In the genomic region with DNA sequence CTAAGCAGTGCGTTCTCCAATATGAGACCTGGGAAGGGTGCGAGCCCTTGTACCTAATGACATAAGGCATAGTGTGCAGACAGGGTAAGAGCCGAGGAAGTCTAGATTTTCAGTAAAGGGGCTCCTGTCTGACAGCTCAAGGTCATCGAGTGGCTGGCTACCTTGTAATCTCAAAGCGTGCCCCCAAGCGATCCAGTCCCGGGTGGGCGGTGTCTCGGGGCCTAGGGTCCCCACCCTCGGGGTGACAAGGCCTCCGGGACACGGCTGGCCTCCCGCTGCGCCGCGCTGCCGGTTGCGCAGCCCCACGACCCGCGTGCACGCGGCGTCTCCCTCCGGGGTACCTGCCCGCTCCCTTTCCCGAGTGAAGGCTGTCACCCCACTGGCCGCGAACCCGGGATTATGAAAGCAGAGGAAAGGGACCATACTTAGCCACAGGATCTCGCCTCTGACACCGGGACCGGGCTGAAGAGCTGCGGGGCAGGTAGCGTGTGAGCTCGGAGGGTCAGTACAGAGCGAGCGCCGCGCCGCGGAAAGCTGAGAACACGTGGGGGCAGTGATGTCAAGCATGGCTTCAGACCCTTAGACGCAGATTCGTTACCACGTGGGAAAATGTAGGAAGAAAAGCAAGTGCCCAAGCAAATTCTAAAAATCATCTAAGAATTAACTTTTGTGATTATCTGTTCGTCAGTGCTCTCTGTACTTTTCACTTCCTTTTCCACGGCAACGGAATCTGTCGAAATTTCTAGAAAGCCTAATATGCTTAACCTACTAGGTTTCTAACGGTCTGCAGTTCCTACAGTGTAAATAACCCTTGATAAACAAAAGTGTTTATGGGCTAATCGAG, we compare ENCODE assay signal across 8 mouse cellular contexts. TPM values are rescaled to one million over a fixed set of nuclear protein-coding genes. Genes with fewer than 3 reads are reported as not detected.
DNase-seq lines count a peak whose midpoint lies in the region; ATAC-seq and TF ChIP-seq lines count a peak whose summit lies in the region.

A gene (minus strand): TSS at position 555 of the 844 bp plus-strand sequence.
A gene (plus strand): TSS at position 719 of the 844 bp plus-strand sequence.

- peaks cover 28% of the 10 kb centered on the region for H3K36me3 ChIP-seq in hindbrain, embryonic 12.5 days

- H3K9ac ChIP-seq in hindbrain, embryonic 12.5 days, result peak within 1 kb of the TSS; percentile 90

- H3K4me2 ChIP-seq in hindbrain, embryonic 12.5 days (replicated peaks), result peak within 1 kb of the TSS; percentile 90

- no peaks in the 10 kb centered on the region for H3K9me3 ChIP-seq in hindbrain, embryonic 12.5 days (replicated peaks)

- peaks cover 23% of the 10 kb centered on the region for H3K4me1 ChIP-seq in hindbrain, embryonic 12.5 days

- ATAC-seq in Patski, result peak; percentile 69
- ATAC-seq in hindbrain, embryonic 12.5 days (ENCODE audit: low FRiP score), result peak; percentile 95

- under 1% methylated on average over 52 of the region's 52 CpGs for WGBS in hindbrain, embryonic 12.5 days

- no peaks in the 10 kb centered on the region for H3K27me3 ChIP-seq in Patski
- H3K27me3 ChIP-seq in hindbrain, embryonic 12.5 days, result no peaks in the 10 kb centered on the region

- POLR2A ChIA-PET in Patski (lab: Charles Lee), result no interaction called here

- in situ Hi-C loops in Patski (cut with MboI; ENCODE audit: low pct_unique_long_range_greater_than_20kb), result no loop called here

- peak within 1 kb of the TSS; percentile 74 for H3K4me3 ChIP-seq in hindbrain, embryonic 12.5 days

- CTCF ChIA-PET in Patski (lab: Charles Lee), result interaction anchor here (1.5 to 3.1 kb wide), 2 partner anchors 11 to 90 kb away, joined by 3 to 9 read pairs; no protein-coding TSS in a partner anchor

- DNase-seq in Patski (ENCODE audit: low read depth, low spot score), result peak; percentile 97
- DNase-seq in cerebellum, postnatal 14 days, result peak; percentile 81 to 86
- DNase-seq in frontal cortex, postnatal 10 days (ENCODE audit: low spot score in 2 of 2), result peak; percentile 53 to 76
- DNase-seq in layer of hippocampus, postnatal 14 days (ENCODE audit: low spot score in 2 of 2), result peak; percentile 86 to 89
- peak; percentile 80 for DNase-seq in lung, postnatal 10 days
- peak; percentile 71 for DNase-seq in ovary, postnatal 36 days (ENCODE audit: low spot score)
- peak; percentile 82 for DNase-seq in thymus, postnatal 25 days

- H3K27ac ChIP-seq in hindbrain, embryonic 12.5 days, result peak within 1 kb of the TSS; percentile 74

- no peak for TF ChIP-seq CTCF in Patski (IDR thresholded peaks at IDR 0.05)

RNA-seq across cellular contexts. Expression of the first gene that starts in this region (rescaled TPM):
- polyA plus RNA-seq in Patski (2021), result 52.0 TPM
- polyA plus RNA-seq in hindbrain, embryonic 12.5 days (2016; fragmentation: Nextera tagmentation; extraction: Ambion mirVana), result 64.6 and 72.8 TPM in 2 replicates
- total RNA-seq in layer of hippocampus, postnatal 14 days (2021), result 10 to 100 TPM; 67.0 to 67.2 TPM

RNA-seq across cellular contexts. Expression of the second gene that starts in this region (rescaled TPM):
- polyA plus RNA-seq in Patski (2021), result 7.5 TPM
- polyA plus RNA-seq in hindbrain, embryonic 12.5 days (2016; fragmentation: Nextera tagmentation; extraction: Ambion mirVana), result 17.9 and 18.6 TPM in 2 replicates
- 1 to 10 TPM; 5.2 to 6.9 TPM for total RNA-seq in layer of hippocampus, postnatal 14 days (2021)

Comparison
In these comparisons a context has a peak if more than half of its experiments do, and no peak if none do; other contexts are left out.
1. Peak in every context shown above with its lines: DNase-seq, ATAC-seq, H3K4me3 ChIP-seq and H3K27ac ChIP-seq.